Mouse (Mus musculus): Measurements from ENCODE around the gene Kif21b.

DNA sequence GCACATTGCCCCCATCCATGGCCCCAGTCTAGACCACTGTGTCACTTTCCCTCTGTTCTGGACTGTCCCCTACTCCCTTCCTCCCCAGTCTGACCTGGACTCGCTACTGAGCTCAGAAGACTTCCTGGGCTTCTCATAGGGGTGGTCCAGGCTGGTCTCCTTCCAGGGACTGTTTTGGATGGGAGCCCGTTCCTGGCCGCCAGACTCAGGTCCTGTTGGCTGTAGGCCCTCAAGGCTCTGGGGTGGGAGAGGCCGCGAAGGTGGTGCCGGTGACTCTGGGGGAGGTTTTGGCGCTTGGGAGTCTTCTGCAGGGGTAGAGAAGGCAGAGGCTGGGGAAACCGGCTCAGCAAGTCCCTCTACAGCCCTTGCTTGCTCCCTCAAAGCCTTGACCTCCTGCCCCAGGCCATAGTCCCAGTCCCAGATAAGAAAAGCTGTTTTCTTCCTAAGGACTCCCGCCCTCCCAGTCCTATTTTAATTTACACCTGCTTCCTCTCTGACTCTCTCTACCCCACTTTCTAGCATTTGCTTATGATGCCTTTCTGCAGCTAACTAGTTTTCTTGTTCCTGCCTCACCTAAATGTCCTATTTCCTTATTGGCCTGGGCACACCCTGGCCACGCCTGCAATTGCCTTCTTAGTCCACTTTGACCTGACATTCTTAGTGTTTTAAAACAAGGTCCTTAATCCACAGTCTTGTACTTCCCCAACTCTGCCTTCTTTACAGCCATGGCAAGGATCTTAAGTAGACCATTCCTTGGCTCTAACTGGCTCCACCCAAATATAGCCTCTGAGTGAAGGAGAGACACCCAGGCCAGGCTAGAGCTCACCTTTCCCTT is 89.1 kb downstream of the Kif21b start:
- no peak for TF ChIP-seq POLR2A (IDR thresholded peaks at IDR 0.05; ENCODE audit: control insufficient read depth, extremely low read depth, insufficient read depth, low read length, poor library complexity)
- TF ChIP-seq CTCF (IDR thresholded peaks at IDR 0.05; ENCODE audit: borderline replicate concordance, control insufficient read depth, extremely low read depth, insufficient read depth, low read length, poor library complexity) = no peak

Measured in thymus, adult 2 months (tissue).